Mouse (Mus musculus) liver, adult 2 months (tissue): ENCODE measurements around the gene Cnih4. TPM values are rescaled to one million over a fixed set of nuclear protein-coding genes. Genes with fewer than 3 reads are reported as not detected.

ENCODE experiments used
- DNase-seq: peaks from one replicate; pipeline ENCODE4 v3.0.0-alpha.2; 2011; ENCODE audit warnings: low read depth, low spot score; ENCODE audit errors: extremely low read depth
- H3K27ac ChIP-seq: fragments of 200-500 bp; replicated peaks from 2 replicates; pipeline ENCODE4 v1.5.1; 2012; ENCODE audit warnings: low read depth, mild to moderate bottlenecking, control low read depth, inconsistent platforms, low read length; ENCODE audit not compliant: insufficient read depth
- H3K27me3 ChIP-seq: fragments of 200-500 bp; 2 replicates; pipeline ENCODE4 v1.6.1; 2012; ENCODE audit warnings: mild to moderate bottlenecking, moderate library complexity, low read length, inconsistent platforms; ENCODE audit not compliant: control insufficient read depth, insufficient read depth
- H3K36me3 ChIP-seq: fragments of 200-500 bp; 2 replicates; pipeline ENCODE4 v1.6.1; 2012; ENCODE audit warnings: low read length, inconsistent platforms; ENCODE audit not compliant: control insufficient read depth, insufficient read depth
- H3K4me1 ChIP-seq: fragments of 200-500 bp; 2 replicates; pipeline ENCODE4 v1.6.1; 2011; ENCODE audit warnings: low read length; ENCODE audit not compliant: control insufficient read depth, insufficient read depth
- H3K4me3 ChIP-seq: fragments of 200-500 bp; 2 replicates; pipeline ENCODE4 v1.5.1; 2011; ENCODE audit warnings: low read depth, mild to moderate bottlenecking, control low read depth, low read length, moderate library complexity; ENCODE audit not compliant: insufficient read depth
- H3K79me2 ChIP-seq: fragments of 200-500 bp; 2 replicates; pipeline ENCODE4 v1.6.1; 2012; ENCODE audit warnings: inconsistent platforms, mild to moderate bottlenecking, low read length, moderate library complexity; ENCODE audit not compliant: control insufficient read depth, insufficient read depth
- H3K9ac ChIP-seq: fragments of 200-500 bp; 2 replicates; pipeline ENCODE4 v1.6.1; 2012; ENCODE audit warnings: low read depth, mild to moderate bottlenecking, control low read depth, inconsistent platforms, low read length
- CTCF ChIP-seq: fragments of 200-500 bp; IDR thresholded peaks from 2 replicates; pipeline ENCODE4 v1.5.1; 2011; ENCODE audit warnings: low read depth, low read length, control low read depth
- POLR2A ChIP-seq: fragments of 200-500 bp; IDR thresholded peaks from 2 replicates; pipeline ENCODE4 v1.6.1; 2011; ENCODE audit warnings: low read length, control low read depth; ENCODE audit not compliant: insufficient read depth; ENCODE audit errors: extremely low read depth
- WGBS: fragments of 180-500 bp; shearing (Covaris S2); methylation state at CpG from one replicate; pipeline ENCODE4 v1.1.7; 2018; 5-methylcytosine and 5-hydroxymethylcytosine counted together
- polyA plus RNA-seq: library from polyadenylated mRNA; depleted of rRNA; stranded (reverse); fragments of >200 nt; gene quantifications from 2 replicates; pipeline ENCODE4 v1.2.3, GENCODE M21; 2012; rRNA removed
- total RNA-seq: library from RNA; depleted of rRNA; stranded (reverse); fragments of >200 nt; gene quantifications from 2 replicates; pipeline ENCODE4 v1.2.3, GENCODE M21; 2014; rRNA removed

The Cnih4 gene
- total RNA-seq = 6.9 and 9.8 TPM in 2 replicates
- 4.2 and 6.8 TPM in 2 replicates for polyA plus RNA-seq

DNA sequence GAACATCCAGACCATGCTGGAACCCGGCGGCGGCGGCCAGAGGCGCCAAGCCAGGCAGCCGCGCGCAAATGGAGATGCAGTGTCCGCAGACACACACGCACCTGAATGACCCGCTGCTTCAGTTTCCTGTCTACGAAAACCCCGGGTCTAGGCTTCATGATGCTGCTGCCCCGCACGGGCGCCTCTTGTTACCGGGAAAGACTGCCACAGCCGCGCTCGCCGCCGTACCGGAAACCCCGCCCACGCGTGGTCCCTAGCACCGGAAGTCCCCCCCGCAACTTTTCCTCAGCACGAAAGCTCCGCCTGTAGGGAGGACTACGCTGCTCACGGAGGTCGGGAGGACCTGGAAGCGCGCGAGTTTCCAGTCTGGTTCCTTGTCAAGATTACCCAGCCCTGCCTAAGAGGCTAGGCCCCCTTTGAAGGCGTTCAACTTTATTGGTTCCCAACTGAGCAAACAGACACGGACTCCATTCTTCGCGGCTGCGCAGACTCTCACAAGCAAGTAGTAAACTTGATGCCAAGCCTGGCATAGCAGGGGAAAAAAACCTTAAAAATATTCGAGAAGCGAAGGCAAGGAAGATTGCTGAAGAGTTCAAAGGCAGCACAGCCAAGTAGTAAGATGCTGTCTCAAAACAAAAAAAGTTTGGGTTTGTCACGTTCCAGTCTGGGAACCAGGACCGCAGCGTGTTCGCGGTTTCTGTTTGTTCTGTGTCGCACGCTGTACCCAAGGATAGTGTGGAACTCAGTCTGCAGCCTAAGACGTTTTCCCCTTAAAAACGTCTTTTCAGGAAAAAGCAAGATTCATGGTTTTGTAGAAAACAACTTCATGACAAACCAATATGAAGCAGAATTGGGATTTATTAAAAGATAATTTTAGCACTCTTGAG lies at the start of gene Cnih4, which contains the start of gene Nvl:
Gene Cnih4, plus strand, starts transcription at position 744 of the 887 bp plus-strand sequence.
Gene Nvl, minus strand, starts transcription at position 255 of the 887 bp plus-strand sequence.
- DNase-seq = peak; percentile 87
- H3K79me2 ChIP-seq = peaks cover 3% of the 10 kb centered on the region; the same call in 1 of the 2 replicates
- peak within 1 kb of the TSS; percentile 92 for H3K4me3 ChIP-seq
- peak within 1 kb of the TSS; percentile 84 for H3K9ac ChIP-seq
- H3K27me3 ChIP-seq = no peaks in the 10 kb centered on the region
- H3K4me1 ChIP-seq = peaks cover 6% of the 10 kb centered on the region; the same call in 1 of the 2 replicates
- peak within 1 kb of the TSS; percentile 49 for H3K27ac ChIP-seq
- H3K36me3 ChIP-seq = peaks cover 8% of the 10 kb centered on the region
- under 1% methylated on average over 52 of the region's 52 CpGs for WGBS
- peak; percentile 52 for TF ChIP-seq POLR2A
- TF ChIP-seq CTCF = no peak

DNA sequence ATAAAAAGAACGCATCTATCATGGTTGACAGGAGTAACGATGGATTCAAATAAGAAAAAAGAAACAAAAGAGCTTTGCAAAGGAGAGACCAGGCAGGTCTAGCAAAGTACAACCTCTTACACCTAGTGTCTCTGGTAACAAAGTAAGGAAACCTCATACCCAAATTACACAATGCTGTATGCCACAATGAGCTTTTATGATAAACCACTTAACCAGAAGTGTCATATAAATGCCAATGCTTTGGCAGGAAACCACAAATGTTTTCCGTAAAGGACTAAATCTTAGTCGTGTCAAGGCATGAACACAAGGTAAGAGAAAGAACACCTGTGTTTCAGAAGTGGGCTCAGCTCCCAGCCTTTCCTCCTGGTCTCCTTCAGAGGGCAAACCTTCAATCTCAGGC lies 27.4 kb upstream of the Cnih4 start:
- Histone ChIP-seq H3K36me3 (peaks cover 46% of the 10 kb centered on the region), H3K27me3 (no peaks in the 10 kb centered on the region), H3K79me2 (no peaks in the 10 kb centered on the region), H3K9ac (no peak overlapping the region), H3K4me1 (no peaks in the 10 kb centered on the region), H3K4me3 (no peak overlapping the region), H3K27ac (no peak overlapping the region)
- no peak for DNase-seq
- TF ChIP-seq CTCF (no peak), POLR2A (no peak)
- WGBS = 93% methylated on average over 4 of the region's 4 CpGs

- H3K27ac ChIP-seq = no peak overlapping the region
- H3K79me2 ChIP-seq = no peaks in the 10 kb centered on the region
- no peak overlapping the region for H3K9ac ChIP-seq
- H3K4me1 ChIP-seq = no peaks in the 10 kb centered on the region
- no peaks in the 10 kb centered on the region for H3K27me3 ChIP-seq
- TF ChIP-seq POLR2A (no peak), CTCF (no peak)
- no peak for DNase-seq
- 93% methylated on average over 2 of the region's 2 CpGs for WGBS
- H3K4me3 ChIP-seq = no peak overlapping the region
- H3K36me3 ChIP-seq = peaks cover 51% of the 10 kb centered on the region
These were observed 20.3 kb upstream of the Cnih4 start for GRCm38 (mm10) chr1:181124145-181124544.

- no peak for DNase-seq
- no peak for TF ChIP-seq CTCF
- no peak for TF ChIP-seq POLR2A
- Histone ChIP-seq H3K9ac (no peak overlapping the region), H3K4me1 (no peaks in the 10 kb centered on the region), H3K27ac (no peak overlapping the region), H3K36me3 (peaks cover 53% of the 10 kb centered on the region), H3K27me3 (no peaks in the 10 kb centered on the region), H3K79me2 (no peaks in the 10 kb centered on the region), H3K4me3 (no peak overlapping the region)
- WGBS = 97% methylated on average over 3 of the region's 3 CpGs
These were observed 18.6 kb upstream of the Cnih4 start for GRCm38 (mm10) chr1:181125916-181126315.

DNA sequence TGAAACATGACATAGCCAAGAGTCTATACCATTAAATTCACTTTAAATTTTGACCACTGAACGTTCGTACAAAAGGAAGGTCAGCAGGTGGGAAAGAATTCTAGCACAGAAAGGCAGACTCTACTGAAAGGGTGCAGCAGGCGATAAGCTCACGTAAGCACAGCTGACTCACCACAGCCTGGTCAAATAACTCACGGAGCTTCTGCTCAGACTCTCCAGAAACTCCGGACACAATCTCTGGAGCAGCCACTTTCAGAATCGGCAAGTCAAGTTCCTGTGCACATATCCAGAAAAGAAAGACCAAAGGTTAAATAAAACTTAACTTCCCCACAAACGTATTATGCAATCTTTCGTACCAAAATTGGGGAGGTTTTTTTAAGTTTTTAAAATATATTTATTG lies 17.7 kb upstream of the Cnih4 start:
- no peaks in the 10 kb centered on the region for H3K27me3 ChIP-seq
- 61% methylated on average over 9 of the region's 9 CpGs for WGBS
- peaks cover 54% of the 10 kb centered on the region for H3K36me3 ChIP-seq
- H3K9ac ChIP-seq = no peak overlapping the region
- no peak for TF ChIP-seq CTCF
- TF ChIP-seq POLR2A = no peak
- no peak for DNase-seq
- no peaks in the 10 kb centered on the region for H3K4me1 ChIP-seq
- no peak overlapping the region for H3K4me3 ChIP-seq
- H3K79me2 ChIP-seq = no peaks in the 10 kb centered on the region
- H3K27ac ChIP-seq = no peak overlapping the region

- WGBS = 95% methylated on average over 6 of the region's 6 CpGs
- peaks cover 55% of the 10 kb centered on the region for H3K36me3 ChIP-seq
- no peaks in the 10 kb centered on the region for H3K4me1 ChIP-seq
- no peak overlapping the region for H3K9ac ChIP-seq
- H3K27ac ChIP-seq = no peak overlapping the region
- H3K4me3 ChIP-seq = no peak overlapping the region
- no peak for DNase-seq
- TF ChIP-seq CTCF (no peak), POLR2A (no peak)
- no peaks in the 10 kb centered on the region for H3K27me3 ChIP-seq
- no peaks in the 10 kb centered on the region for H3K79me2 ChIP-seq
These were observed 12.6 kb upstream of the Cnih4 start for GRCm38 (mm10) chr1:181131915-181132314.
